Mouse (Mus musculus) ovary, postnatal 36 days (tissue): ENCODE measurements around the gene Trio.

Source experiments
- DNase-seq: peaks from one replicate; pipeline ENCODE4 v3.0.0; 2022; ENCODE audit warnings: low spot score, mixed read lengths

Gene Trio

DNA sequence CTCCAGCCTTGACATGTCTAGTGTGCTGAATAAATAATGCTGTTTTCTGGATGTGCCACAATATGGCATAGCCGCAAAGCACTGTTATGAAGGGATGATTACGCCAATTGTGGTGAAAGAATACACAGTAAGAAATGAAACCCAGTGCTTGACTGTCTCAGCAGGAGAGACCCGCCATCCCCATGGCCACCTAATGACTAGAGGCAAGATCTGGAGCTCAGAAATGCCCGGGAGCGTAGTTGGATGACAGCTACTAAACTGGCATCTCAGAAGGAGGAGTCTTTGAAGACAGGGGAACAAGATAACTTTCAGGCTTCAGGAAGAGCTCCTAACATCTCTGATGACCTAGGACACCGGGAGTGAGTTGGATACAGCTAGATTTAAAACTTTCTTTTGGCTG lies 12.0 kb upstream of the Trio start:
- DNase-seq, result no peak

DNA sequence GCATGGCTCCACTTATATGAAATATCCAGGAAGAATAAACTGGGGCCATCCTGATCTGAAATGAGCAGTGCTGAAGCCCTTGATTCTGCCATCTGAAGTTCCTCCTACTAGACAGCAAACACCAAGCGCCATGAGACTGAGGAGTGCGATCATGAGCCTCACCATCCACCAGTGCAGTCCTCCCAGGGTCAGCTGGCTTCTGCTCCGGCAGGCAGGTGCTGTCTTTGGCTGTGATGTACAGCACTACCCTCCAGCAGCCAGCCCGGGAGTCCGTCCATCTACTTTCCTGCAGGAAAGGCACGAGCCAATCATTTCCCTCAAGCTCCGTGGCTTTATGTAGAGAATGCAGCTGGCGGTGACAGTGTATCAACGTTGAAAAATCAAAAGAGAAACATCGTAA lies 10.0 kb upstream of the Trio start:
- DNase-seq, result no peak

GRCm38 (mm10) chr15:28034636-28035035 lies 9.0 kb upstream of the Trio start:
- DNase-seq, result no peak

DNA sequence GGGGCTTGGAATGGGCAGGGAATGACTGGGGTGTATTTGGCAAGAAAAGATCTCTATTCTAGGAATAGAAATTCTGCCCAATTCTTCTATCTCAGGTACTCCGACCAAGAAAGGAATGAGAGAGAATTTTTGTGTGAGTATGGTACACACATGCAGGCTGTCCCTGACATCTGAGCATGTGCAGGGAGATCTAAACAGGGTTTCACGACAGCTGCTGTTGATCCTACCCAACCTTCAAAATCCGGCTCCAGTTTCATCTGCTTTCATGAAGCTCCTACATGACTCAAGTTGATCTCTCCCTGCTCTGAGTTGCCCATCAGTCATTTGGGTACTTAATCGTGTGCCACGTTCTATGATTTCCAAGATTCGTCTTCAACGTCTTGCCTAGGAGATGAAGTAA lies 3.7 kb upstream of the Trio start:
- no peak for DNase-seq

GRCm38 (mm10) chr15:28028542-28028941 lies 2.9 kb upstream of the Trio start:
- no peak for DNase-seq

DNA sequence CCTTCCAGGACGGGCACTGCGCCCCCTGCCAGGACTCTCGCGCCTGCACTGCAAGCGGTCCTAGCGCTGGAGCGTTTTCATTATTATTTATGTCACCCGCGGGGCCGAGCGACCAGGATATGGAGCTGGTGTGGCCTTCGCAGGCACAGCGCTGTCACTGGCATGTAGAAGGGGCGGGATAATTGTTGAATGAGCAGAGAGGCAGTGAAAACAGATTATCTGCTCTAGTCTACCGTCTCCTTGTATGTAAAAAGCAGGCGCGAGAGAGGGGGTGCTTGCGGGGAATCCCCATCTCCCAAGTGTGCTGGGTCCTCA lies 476 bp upstream of the Trio start:
- DNase-seq, result no peak

DNA sequence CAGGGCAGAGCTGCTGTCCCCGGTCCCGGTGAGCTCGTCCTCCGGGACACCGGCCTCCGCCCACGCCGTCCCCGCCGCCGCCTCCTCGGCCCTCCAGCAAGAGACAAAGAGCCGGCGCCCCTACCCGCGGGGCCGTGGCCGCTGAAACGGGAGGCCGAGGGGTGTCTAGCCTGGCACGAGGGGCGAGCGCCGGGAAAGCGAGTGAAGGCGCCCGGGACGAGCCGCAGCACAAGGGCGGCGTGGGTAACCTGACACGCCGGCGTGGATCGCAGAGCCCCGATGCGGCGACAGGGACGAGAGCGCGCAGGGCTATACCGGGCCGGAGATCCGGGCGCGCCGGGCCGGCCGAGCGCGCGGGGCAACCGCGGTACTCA lies 696 bp downstream of the Trio start:
- peak; percentile 57 for DNase-seq

DNA sequence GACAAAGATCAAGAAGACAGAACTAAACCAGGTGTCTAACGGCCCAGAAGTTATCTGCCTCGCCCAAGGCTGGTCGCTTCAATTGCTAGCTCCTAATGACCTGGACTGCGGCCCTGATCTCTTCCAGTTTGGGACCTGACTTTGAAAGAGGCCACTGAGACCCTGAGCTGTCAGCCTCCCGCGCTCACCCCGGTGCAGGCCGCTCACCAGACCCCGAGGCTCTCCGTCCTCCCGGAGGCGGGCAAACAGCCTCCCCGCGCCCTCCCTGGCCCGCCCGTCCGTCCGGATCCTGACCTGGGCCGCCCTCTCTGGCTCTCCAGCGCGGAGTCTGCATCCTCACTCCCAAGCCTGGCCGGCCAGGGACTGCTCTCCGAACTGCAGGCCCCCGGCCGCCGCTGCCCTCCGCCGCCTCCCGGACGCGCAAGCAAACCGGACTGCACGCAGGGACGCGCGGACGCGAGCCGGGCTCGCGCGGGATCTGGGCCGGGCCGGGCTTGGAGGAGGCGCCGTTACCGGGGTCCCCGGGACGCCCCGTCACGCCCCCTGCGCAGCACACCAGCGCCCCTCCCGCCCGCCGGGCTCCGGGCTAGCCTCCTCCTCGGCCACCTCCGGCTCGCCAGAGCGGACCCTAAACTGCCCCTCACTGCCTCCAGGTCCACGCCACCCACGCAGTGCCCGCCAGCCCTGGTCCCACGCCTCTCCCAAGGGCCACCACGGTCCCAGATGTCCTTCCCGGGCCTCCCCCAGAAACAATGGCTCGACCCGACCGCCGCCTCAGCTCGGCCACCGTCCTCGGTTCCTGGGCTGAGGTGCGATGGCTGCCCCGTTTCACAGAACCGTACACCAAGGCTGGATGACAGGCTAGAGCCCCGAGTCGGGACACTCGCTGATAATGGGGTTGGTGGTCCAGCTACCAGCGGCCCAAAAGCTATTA lies 1.4 kb downstream of the Trio start:
- DNase-seq, result peak; percentile 81

- DNase-seq, result no peak
Observed at GRCm38 (mm10) chr15:28021591-28022209, 3.9 kb downstream of the Trio start.

GRCm38 (mm10) chr15:28019393-28020070 lies 6.1 kb downstream of the Trio start:
- no peak for DNase-seq

DNA sequence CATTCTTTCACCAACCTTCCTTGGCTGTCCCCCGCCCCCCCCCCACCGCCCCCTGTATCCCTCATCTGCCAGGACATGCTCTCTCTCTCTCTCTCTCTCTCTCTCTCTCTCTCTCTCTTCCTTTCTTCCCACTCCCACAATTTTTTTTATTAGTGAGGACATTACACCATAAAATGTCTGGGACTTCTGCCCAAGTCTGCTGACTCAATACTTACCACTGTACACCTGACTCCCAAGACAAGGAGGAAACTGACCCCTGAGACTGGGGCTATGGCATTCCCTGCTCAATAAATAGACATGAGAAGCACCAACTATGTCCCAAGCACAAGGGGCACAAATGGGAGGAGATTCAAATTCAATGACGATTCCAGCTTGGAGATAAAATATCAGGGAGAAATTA lies 18.1 kb downstream of the Trio start:
- no peak for DNase-seq

- DNase-seq, result no peak
Observed at GRCm38 (mm10) chr15:28004192-28004767, 21.4 kb downstream of the Trio start.

GRCm38 (mm10) chr15:28002515-28002914 lies 23.1 kb downstream of the Trio start:
- DNase-seq, result no peak

GRCm38 (mm10) chr15:28001299-28001698 lies 24.3 kb downstream of the Trio start:
- DNase-seq, result no peak

GRCm38 (mm10) chr15:27998621-27999359 lies 26.9 kb downstream of the Trio start:
- no peak for DNase-seq

DNA sequence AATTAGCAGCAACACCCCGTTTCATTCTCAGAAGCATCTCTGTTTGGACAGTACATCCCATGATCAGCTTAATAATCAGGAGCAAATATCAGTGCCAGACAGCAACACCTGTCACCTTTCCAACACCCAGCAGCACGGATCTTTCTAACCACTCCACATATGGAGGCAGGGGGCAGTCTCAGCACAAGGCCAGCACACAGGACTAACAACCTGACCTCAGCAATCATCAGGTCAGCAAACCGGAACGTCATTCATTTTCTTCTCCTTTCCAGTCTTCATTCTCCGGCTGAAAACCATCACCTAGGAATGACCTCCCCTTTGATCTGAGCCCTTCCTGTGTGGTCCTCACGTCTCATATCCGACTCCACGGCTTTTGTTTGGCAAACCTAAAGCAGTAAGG lies 27.7 kb downstream of the Trio start:
- DNase-seq, result no peak

DNA sequence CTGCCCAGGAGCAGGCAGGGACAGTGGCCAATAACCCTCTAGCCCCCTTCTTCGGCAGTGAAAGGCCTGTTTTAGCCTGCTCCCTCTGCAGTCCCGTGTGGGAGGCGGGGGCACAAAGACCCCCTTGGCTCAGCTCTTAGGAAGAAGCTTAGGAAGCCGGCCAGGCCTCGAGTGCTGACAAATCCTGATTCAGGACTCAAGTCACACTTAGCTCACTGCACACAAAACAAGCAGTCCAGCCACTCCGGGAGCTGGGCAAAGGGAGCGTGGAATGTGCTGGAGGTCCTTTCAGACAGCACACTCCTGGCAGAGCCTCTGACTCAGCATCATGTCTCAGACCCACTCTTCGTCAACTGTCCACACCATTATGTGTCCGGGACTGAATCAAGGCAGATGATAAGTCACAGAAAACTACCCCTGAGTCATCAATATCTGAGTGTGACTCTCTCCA lies 28.2 kb downstream of the Trio start:
- DNase-seq, result no peak

GRCm38 (mm10) chr15:27996750-27997149 lies 28.9 kb downstream of the Trio start:
- no peak for DNase-seq

DNA sequence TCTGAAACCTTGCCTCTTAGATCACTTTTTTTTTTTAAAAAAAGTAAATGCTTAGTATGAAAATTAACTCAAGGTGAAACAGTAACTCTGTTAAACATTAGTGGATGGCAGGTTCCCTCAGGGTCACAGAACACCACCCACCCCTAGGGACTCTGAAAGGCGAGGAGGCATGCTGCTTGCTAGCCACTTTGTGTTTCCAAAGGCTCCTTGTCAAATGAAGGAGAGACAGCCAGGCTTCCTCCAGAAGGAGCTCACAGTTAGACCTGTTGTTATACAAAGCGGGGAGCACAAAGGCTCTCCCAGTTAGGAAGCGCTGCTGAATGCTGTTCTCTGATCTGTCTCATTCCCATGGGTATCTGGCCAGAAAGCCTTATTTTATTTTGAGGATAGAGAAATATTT lies 30.2 kb downstream of the Trio start:
- no peak for DNase-seq

DNA sequence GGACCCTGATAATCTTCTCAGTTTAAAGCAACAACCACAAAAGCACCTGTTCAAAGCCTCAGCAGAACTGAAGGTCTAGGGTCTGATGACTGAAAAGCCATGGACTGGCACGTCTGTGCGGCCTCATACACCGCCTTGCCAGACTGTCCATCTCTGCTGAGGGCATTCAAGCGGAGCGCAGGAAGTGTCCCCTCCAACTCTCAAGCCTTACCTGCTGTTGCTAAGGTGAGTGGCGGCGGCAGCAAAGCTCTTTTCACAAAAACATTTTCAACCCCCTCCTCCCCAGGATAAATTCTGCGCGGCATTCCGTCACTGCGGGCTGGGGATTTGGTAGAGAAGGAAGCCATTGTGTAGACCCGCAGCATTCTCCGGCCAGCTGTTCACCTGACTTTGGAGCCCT lies 30.8 kb downstream of the Trio start:
- no peak for DNase-seq

DNA sequence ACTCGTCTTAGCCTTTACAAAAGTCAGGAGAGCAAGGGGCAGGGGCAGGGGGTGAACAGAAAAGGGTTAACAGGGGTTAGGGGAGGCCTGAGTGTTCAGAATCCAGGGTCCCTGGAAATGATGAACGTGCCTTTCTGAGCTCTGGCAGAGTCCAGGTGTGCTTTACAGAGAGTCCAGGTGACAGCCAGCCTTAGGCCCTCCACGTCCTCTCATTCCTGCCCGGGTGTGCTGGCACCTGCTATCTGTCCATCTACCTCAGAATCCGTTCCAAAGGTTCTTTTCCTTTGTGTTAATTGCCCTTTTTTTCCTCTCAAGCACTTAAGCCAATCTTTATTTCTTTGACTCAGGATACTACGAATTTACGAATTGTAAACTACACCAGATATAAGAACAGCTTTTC lies 32.1 kb downstream of the Trio start:
- DNase-seq, result no peak

DNA sequence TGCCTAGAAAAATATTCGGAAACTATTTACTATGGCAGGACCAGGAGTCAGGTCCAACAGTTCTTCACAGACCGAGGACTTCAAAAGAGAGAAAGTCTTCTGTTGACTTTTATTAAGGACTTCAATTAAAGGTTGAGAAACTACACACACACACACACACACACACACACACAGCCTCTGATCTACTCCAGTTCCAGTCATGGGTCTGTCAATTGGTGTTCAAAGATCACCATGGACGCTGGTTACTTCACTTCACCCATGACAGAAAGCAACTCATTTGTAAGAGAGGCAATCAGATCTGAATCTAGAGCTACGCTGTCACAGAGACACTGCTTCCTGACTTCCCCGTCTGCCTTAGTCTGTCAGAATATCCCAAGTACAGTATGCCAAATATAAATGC lies 33.1 kb downstream of the Trio start:
- DNase-seq, result no peak
